Mouse (Mus musculus) adrenal gland, adult 10 weeks (tissue): ENCODE results near the gene Pde11a. TPM values are rescaled to one million over a fixed set of nuclear protein-coding genes. Genes with fewer than 3 reads are reported as not detected.

Experiments used
- polyA plus RNA-seq: library from polyadenylated mRNA; stranded (reverse); fragments of 350-450 nt; fragmentation: Illumina TruSeq; extraction: RNeasy Lipid Tissue Mini Kit (QIAGEN cat#74804); gene quantifications from one replicate; pipeline ENCODE4 v1.2.3, GENCODE M21; 2014; ENCODE audit warnings: low read depth, low replicate concordance

Gene Pde11a
- polyA plus RNA-seq, result not detected

GRCm38 (mm10) chr2:76338215-76339156 is at the start of gene Pde11a:
Gene Pde11a (minus strand): TSS chr2:76338774.

GRCm38 (mm10) chr2:76369821-76370655 is 31.5 kb upstream of the Pde11a start, which contains the start of gene Rbm45:
Gene Rbm45 (plus strand): TSS chr2:76369984.

GRCm38 (mm10) chr2:76360226-76360625 is 21.7 kb upstream of the Pde11a start, which contains the start of gene Cyct:
Gene Cyct (minus strand): TSS chr2:76360450.

GRCm38 (mm10) chr2:75981440-75982081 is 357.0 kb downstream of the Pde11a start, which contains the start of gene Ttc30a1:
Gene Ttc30a1 (minus strand): TSS chr2:75981967.

GRCm38 (mm10) chr2:75977752-75978368 is 360.7 kb downstream of the Pde11a start, which contains the start of gene Ttc30a2:
Gene Ttc30a2 (minus strand): TSS chr2:75978170.

Other genes with a start within 250 kb of the Pde11a start
- not detected for gene Cyct, start 21.7 kb upstream of the Pde11a start, polyA plus RNA-seq
- gene Rbm45, start 31.2 kb upstream of the Pde11a start, polyA plus RNA-seq, result 37.3 TPM
- 36.7 TPM for gene Osbpl6, start 67.7 kb upstream of the Pde11a start, polyA plus RNA-seq